Mouse (Mus musculus) limb, embryonic 14.5 days (tissue): ENCODE results near the gene Gtpbp3. TPM values are rescaled to one million over a fixed set of nuclear protein-coding genes. Genes with fewer than 3 reads are reported as not detected.

Source experiments
- ATAC-seq: fragments of 200-750 bp; cut with Nextera tagmentation; 2 replicates; pipeline ENCODE4 v1.8.0; 2017; ENCODE audit warnings: low read depth, moderate number of reproducible peaks, moderate TSS enrichment; ENCODE audit not compliant: low FRiP score
- DNase-seq: peaks from one replicate; pipeline ENCODE4 v3.0.0-alpha.2; 2015; ENCODE audit warnings: low spot score
- H3K27ac ChIP-seq: fragments of 300-500 bp; sonication (generic); replicated peaks from 2 replicates; pipeline ENCODE4 v1.5.1; 2014; ENCODE audit warnings: low read depth, mild to moderate bottlenecking, low read length, moderate library complexity, mixed read lengths
- H3K27me3 ChIP-seq: fragments of 300-500 bp; sonication (generic); 2 replicates; pipeline ENCODE4 v1.6.1; 2014; ENCODE audit warnings: low read length, mixed read lengths; ENCODE audit not compliant: control insufficient read depth, insufficient read depth
- H3K36me3 ChIP-seq: fragments of 300-500 bp; sonication (generic); 2 replicates; pipeline ENCODE4 v1.6.1; 2014; ENCODE audit warnings: mild to moderate bottlenecking, low read length, moderate library complexity, mixed read lengths; ENCODE audit not compliant: control insufficient read depth, insufficient read depth
- H3K4me1 ChIP-seq: fragments of 300-500 bp; sonication (generic); 2 replicates; pipeline ENCODE4 v1.6.1; 2014; ENCODE audit warnings: antibody characterized with exemption, low read length, mixed read lengths; ENCODE audit not compliant: control insufficient read depth, insufficient read depth
- H3K4me2 ChIP-seq: fragments of 300-500 bp; sonication (generic); replicated peaks from 2 replicates; pipeline ENCODE4 v1.6.1; 2014; ENCODE audit warnings: low read depth, mild to moderate bottlenecking, low read length, moderate library complexity; ENCODE audit not compliant: severe bottlenecking
- H3K4me3 ChIP-seq: fragments of 300-500 bp; sonication (generic); replicated peaks from 2 replicates; pipeline ENCODE4 v1.5.1; 2014; ENCODE audit warnings: low read length
- H3K9ac ChIP-seq: fragments of 300-500 bp; sonication (generic); 2 replicates; pipeline ENCODE4 v1.6.1; 2014; ENCODE audit warnings: mild to moderate bottlenecking, low read depth, low read length, moderate library complexity; ENCODE audit not compliant: severe bottlenecking
- H3K9me3 ChIP-seq: fragments of 300-500 bp; sonication (generic); 2 replicates; pipeline ENCODE4 v1.6.1; 2016; ENCODE audit warnings: low read length; ENCODE audit not compliant: control insufficient read depth
- POLR2A ChIP-seq: fragments of 200-500 bp; IDR thresholded peaks from 2 replicates; pipeline ENCODE4 v1.8.0; 2012; ENCODE audit warnings: inconsistent platforms, mild to moderate bottlenecking, moderate library complexity, borderline replicate concordance; ENCODE audit not compliant: insufficient read depth, insufficient read length; ENCODE audit errors: extremely low read depth
- WGBS: fragments of 180-500 bp; shearing (Covaris S2); extraction: QIAGEN DNeasy Blood & Tissue Kit; methylation state at CpG from one replicate; pipeline ENCODE4 v1.1.7; 2014; 5-methylcytosine and 5-hydroxymethylcytosine counted together
- polyA plus RNA-seq, 2 experiments: library from polyadenylated mRNA; depleted of rRNA in 1 of 2; stranded (reverse) in 1 of 2; unstranded in 1 of 2; fragments of >200 nt; fragmentation: Nextera tagmentation in 1 of 2; extraction: Ambion mirVana in 1 of 2; gene quantifications; 2 replicates each; pipeline versions ENCODE4 v1.2.1 to v1.2.3; 2012 to 2014

Gene Gtpbp3
- polyA plus RNA-seq, 2 experiments: 5.9 to 41.6 TPM

DNA sequence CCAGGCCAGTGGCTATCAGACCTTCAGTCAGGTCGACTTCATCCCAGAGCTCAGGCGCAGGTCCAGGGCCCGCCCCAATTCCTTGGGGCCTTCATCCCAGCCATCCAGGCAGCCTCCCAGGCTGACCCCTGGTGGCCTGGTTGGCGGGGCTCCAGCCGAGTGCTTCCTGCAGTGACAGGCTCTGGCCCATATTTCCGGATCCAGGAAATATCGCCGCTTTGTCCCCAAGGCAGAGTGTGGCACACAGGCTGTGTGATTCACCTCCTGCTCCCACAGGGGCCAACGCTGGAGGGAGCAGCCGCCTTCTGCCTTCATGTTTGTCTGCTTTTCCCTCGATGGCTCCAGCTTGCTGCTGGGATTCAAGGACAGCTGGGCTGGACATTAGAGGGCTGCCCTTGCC lies 8.6 kb downstream of the Gtpbp3 start:
- H3K9me3 ChIP-seq: no peaks in the 10 kb centered on the region
- no peak overlapping the region for H3K27ac ChIP-seq
- H3K4me1 ChIP-seq: peaks cover 22% of the 10 kb centered on the region
- H3K4me2 ChIP-seq: no peak overlapping the region
- TF ChIP-seq POLR2A: no peak
- no peak overlapping the region for H3K9ac ChIP-seq
- peaks cover 30% of the 10 kb centered on the region for H3K36me3 ChIP-seq
- ATAC-seq (no peak), DNase-seq (peak; percentile 36)
- no peaks in the 10 kb centered on the region for H3K27me3 ChIP-seq
- no peak overlapping the region for H3K4me3 ChIP-seq
- 37% methylated on average over 11 of the region's 11 CpGs for WGBS

DNA sequence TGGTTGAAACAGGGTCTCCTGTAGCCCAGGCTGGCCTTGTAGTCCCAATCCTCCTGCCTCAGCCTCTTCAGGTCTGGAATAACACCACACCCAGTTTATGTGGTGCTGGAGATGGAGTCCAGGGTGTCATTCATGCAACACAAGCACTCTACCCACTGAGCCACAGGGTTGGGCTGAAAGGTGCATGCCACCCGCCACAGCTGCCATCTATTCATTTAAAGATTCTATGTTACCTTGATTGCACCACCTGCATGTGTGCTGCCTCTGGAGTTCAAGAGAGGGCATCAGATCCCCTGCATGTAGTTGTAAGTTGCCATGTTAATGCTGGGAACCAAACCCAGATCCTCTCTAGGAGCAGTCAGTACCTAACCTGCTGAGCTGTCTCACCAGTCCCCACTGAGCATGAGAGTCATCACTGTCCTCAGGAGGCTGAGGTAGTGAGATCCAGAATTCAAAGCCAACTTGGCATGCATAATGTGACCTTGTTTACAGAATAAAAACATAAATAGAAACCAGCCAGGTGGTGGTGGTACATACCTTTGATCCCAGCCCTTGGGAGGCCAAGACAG lies 9.3 kb downstream of the Gtpbp3 start:
- Histone ChIP-seq H3K9ac (no peak overlapping the region), H3K4me3 (no peak overlapping the region), H3K9me3 (no peaks in the 10 kb centered on the region), H3K4me2 (no peak overlapping the region), H3K27ac (no peak overlapping the region), H3K27me3 (no peaks in the 10 kb centered on the region), H3K36me3 (peaks cover 23% of the 10 kb centered on the region), H3K4me1 (peaks cover 22% of the 10 kb centered on the region)
- TF ChIP-seq POLR2A: no peak
- WGBS: 100% methylated on average over 1 of the region's 1 CpGs
- ATAC-seq (no peak), DNase-seq (no peak)

DNA sequence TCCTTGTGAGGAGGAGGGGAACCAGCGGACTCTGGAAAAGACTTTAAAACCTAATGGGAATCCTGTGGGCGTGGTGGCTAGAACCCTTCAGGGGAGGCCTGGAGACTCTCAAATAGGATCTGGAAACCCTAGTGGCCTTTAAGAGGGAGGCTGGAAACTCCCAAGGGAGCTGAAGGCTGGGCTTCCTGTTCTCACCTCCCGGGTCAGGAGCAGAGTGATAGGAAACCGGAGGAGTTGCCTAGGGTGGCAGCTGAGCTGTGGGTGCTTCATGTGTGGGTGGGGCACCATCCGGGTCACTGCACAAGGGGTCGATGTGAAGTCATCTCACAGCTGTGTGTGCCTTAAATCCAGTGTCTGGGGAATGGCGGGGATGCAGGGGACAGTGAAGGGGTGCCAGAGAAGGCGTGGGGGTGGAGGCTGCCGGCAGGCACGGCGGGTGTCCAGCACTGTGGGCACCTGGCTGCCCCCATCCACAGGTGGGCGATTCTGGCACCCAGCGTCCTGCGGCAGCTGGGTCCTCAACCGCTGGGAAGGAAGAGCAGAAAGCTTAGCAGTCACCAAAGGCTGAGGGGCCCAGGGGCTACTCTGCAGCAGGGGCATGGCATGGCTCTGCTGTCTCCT lies 10.1 kb downstream of the Gtpbp3 start:
- WGBS: 19% methylated on average over 14 of the region's 15 CpGs

DNA sequence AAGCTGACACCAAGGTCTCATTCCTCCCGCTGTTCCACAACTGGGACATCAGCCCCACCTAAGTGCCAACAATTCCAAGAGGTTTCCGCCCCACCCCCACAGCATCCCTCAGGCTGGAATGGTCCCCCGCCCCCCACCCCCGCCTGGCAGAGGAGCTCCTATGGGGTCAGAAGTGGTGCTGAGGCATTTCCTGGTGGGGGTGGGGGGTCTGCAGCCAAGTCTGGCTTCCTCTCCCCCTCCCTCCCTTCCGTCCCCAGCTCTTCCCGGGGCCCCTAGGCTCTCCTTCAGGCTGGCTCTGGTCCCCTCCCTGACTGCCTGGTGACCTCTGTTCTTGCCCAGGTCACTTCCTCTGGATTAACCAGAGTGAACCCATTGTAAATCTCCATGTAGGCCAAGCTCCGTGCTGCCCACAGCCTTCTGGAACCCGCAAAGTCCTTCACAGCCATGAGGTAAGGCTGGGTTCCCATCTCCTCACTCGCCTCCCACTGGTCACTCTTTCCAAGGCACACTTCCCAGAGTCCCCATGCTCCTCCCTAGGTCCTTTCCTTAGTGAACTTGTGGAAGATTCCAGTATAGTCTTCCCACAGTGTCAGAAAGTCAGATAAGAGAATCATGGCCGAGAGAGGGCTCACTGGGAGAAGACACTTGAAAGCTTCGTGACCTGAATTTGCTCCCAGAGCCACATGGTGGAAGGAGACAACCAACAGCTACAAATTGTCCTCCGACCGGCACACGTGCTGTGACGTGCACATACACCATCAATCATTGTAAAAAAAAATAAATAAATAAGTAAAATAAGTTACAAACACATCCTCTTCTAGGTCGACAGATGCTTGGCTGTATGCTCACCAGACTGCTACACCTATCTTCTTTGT lies 11.2 kb downstream of the Gtpbp3 start:
- no peaks in the 10 kb centered on the region for H3K9me3 ChIP-seq
- peak; percentile 13 for DNase-seq
- no peak overlapping the region for H3K27ac ChIP-seq
- no peak overlapping the region for H3K4me3 ChIP-seq
- no peak overlapping the region for H3K9ac ChIP-seq
- H3K4me1 ChIP-seq: peaks cover 22% of the 10 kb centered on the region
- H3K27me3 ChIP-seq: no peaks in the 10 kb centered on the region
- peaks cover 7% of the 10 kb centered on the region; the same call in 1 of the 2 replicates for H3K36me3 ChIP-seq
- no peak overlapping the region for H3K4me2 ChIP-seq
- WGBS: 18% methylated on average over 16 of the region's 16 CpGs
- ATAC-seq: no peak
- no peak for TF ChIP-seq POLR2A

More for the DNA sequence above, 10.1 kb downstream of the Gtpbp3 start:
- Histone ChIP-seq H3K4me1 (peaks cover 22% of the 10 kb centered on the region), H3K9ac (0 out of 2 replicates have a peak overlapping the region, but pooled peaks have one; percentile 26), H3K9me3 (no peaks in the 10 kb centered on the region), H3K4me3 (no peak overlapping the region), H3K36me3 (peaks cover 15% of the 10 kb centered on the region; the same call in 1 of the 2 replicates), H3K27me3 (no peaks in the 10 kb centered on the region), H3K4me2 (no peak overlapping the region), H3K27ac (no peak overlapping the region)
- DNase-seq: no peak
- no peak for TF ChIP-seq POLR2A
- no peak for ATAC-seq

DNA sequence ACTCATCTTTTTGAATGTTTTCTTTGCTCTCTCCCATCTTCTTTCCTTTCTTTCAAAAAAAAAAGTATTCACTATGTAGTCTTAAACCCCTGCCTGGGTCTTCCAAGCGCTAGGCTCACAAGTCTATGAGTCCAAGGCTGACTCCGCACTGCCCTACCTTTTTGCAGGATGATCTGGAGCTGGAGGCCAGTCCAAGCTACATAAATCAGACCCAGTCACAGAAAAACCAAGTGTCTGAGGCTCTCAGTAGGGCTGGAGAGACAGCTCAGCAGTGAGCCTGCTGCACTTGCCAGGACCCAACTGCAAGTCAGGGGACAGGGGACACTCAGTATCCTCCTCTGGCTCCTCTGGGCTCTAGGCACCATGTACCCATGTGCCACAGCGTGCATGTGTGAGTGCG lies 16.4 kb downstream of the Gtpbp3 start:
- no peaks in the 10 kb centered on the region for H3K9me3 ChIP-seq
- ATAC-seq: no peak
- H3K9ac ChIP-seq: no peak overlapping the region
- H3K27ac ChIP-seq: no peak overlapping the region
- no peak for TF ChIP-seq POLR2A
- DNase-seq: no peak
- no peaks in the 10 kb centered on the region for H3K4me1 ChIP-seq
- H3K36me3 ChIP-seq: no peaks in the 10 kb centered on the region
- H3K4me3 ChIP-seq: no peak overlapping the region
- no peak overlapping the region for H3K4me2 ChIP-seq
- H3K27me3 ChIP-seq: peaks cover 31% of the 10 kb centered on the region
- WGBS: 87% methylated on average over 4 of the region's 4 CpGs
